Mouse (Mus musculus): ENCODE data around the gene Zc3h18.

The Zc3h18 gene

DNA sequence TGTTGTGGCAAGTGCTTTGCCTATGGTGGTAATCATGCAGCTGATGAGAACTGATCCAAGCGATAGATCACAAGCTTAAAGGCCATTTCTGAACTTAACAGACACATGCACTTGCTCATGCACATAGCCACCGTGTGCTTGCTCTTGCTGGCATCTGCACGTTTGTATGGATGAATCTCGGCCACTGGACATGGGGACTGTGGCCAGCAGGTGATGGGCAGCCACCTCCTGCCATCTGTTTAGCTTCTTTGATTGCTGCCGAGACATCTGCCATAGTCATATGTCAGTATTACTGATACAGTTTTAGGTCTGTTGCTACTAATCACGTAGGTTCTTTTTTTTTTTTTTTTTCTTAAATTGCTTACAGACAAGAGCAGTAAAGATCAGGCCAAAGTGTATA, 18.9 kb downstream of the Zc3h18 start:
- no peak for DNase-seq (ENCODE audit: low spot score)

DNA sequence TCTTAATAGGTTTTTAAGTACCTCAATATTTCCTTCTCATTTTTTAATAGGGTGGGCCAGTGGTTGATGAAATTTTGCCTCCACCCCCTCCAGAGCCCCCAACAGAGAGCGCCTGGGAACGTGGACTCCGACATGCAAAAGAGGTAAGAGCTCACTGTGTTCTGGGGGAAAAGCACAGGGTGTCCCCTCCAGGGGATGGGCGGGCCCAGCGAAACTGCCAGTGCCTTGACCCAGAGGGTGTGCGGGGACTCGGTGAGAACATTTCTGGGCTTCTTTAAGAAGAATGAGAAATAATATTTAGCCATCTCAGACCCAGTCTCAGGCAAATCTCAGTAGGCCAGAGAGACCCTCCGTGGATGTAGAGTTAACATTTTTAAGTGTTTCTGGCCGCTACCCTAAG, 21.8 kb downstream of the Zc3h18 start:
- no peak for DNase-seq (ENCODE audit: low spot score)

DNA sequence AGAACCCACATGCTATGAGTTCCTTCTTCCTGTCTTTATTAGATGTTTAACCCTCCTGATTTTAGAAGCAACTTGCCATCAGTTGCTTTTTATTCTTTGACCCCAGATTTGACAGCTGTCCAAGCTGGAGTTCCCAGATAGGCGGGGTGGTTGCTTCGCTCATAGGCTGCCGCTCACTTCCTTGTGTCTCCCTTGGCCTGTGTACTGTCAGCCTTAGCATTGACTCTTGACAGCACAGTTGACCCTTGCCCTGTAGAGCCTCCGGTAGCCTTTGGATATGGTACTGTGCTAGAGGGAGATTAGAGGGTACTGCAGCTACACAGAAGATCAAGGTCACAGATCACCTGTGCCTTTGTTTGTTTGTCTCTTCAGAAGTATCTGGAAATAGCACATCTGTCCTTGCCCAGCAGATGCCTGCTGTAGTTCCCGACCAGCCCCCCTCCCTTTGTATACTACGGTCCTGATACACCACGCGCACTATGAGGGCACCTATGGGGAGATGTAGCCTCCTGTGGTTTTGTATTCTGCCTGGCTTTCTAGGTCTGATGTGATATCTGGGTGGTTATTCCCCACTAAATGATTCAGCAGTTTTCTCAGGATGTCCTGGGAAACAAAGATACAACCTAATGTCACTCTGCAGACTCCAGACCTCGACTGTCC, 28.9 kb downstream of the Zc3h18 start:
- no peak for DNase-seq (ENCODE audit: low spot score)

DNA sequence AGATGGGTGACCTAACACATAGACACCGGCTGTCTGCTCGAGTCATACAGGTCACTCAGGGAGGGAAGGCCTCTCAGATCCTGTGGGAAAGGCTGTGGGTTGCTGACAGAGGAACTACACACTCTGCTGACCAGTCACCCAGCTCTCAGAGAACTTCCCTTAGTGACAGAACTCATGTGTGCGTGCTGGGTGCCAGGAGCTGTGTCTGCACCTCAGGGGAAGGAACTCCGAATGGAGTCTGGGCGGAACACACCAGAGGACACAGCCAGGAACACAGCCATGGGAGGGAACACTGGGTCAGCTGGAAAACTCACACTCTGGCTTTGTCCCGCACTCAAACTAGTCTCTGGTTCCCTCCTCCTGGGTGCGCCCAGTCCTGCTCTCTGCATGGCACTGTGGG, 31.3 kb downstream of the Zc3h18 start:
- no peak for DNase-seq (ENCODE audit: low spot score)

DNA sequence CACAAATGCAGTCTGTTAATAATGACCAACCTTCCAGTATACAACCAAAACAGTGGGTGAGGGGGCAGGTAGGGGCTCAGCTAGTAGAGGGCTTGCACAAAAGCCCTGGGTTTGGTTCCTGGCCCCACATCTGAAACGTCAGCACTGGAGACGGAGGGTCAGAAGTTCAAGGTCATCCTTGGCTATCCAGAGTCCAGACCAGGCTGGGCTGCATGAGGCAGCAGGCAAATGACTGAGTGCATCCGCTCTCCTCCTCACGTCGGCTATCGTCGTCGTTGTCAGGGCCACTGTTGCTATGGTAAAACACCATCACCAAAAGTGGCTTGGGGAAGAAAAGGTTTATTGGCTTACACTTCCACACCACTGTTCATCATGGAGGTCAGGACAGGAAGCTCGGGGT, 37.9 kb downstream of the Zc3h18 start:
- DNase-seq (ENCODE audit: low spot score) = no peak

DNA sequence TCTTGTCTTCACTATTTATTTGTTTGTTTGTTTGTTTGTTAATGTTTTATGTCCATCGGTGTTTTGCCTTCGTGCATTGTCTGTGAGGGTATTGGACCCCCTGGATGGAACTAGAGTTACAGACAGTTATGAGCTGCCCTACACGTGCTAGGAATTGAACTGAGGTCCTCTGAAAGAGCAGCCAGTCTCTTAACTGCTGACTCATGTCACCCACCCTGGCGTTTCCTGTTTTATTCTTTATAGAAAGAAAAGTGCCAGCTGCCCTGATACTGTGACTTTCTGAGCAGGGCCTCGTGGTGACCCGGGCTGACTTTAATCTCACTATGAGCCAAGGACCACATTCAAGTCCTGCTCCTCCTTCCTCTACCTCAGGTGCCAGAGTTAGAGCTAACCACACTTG, 39.1 kb downstream of the Zc3h18 start:
- DNase-seq (ENCODE audit: low spot score) = no peak

DNA sequence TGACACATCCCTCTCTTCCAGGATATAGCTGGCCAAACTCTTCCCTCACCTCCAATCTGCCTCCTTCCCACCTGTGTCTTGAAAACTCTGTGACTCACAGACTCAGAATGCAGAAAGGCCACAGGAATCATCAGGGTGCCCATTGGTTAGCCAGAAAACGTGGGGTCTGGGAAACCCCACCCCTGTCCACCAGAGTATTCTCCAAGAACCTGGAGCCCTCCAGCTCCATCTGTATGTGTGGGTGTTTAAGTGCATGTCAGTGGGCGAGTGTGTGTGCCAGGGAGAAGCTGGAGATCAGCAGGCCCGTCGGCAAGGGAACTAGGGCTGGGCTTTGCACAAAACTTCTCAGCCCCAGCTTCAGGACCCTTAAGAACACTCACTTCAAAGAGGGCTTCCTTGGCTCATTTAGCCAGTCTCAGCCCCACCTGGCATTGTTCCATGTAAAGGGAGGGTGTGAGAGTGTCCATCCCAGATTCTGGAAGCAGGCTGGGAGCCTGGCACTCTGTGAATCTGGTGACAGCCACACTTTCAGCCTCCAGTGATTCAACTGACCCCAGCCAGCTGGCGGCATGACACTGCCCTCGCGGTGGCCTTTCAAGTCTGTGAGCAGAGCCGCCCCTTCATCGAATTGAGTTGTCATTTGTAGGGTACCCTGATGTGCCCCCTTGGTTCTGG, 43.6 kb downstream of the Zc3h18 start:
- DNase-seq (ENCODE audit: low spot score) = peak; percentile 9

DNA sequence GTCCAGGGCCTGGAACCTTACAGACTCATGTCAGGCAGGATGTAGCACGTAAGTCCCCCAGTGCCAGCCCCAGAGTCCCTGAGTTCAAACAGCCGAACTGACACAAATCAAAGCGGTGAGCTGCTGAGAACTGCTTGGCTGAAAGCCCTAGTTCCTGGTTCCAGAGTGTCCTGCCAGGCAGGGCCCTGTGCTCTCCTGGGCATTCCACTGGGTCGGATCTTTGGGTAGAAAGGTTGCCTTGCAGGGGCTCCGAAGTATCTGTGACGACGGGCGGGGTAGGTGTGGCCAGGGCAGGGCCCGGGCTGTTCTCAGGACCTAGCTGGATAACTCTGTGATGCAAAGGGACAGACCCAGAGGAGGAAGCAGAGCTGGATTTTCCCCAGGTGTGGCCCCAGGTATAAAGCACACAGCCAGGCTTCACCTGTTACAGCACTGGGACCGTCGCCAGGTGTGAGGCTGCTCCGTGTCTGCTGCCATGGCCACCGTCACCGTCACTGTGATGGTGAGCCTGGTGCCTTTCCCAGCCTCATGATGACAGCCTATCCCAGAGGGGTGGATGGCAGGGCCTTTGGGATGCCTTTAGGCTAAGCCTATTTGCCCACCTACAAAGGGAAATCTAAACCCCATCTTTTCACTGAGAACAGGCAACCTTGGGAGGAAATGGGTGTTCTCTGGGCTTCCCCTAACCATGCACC, 45.1 kb downstream of the Zc3h18 start, which contains the start of gene Il17c:
TSS of gene Il17c (plus strand) at position 645 of the 695 bp plus-strand sequence.
- DNase-seq (ENCODE audit: low spot score) = no peak

DNA sequence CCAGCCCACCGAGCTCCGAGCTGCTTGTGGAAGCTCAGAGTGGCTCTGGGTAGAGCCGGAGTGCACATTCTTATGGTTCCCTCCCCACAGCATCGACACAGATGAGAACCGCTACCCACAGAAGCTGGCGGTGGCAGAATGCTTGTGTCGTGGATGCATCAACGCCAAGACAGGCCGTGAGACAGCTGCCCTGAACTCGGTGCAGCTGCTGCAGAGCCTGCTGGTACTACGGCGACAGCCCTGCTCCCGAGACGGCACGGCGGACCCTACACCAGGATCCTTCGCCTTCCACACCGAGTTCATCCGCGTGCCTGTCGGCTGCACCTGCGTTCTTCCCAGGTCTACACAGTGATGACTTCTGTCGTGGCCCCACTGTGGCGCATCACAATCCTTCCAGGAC, 46.8 kb downstream of the Zc3h18 start:
- no peak for DNase-seq (ENCODE audit: low spot score)

DNA sequence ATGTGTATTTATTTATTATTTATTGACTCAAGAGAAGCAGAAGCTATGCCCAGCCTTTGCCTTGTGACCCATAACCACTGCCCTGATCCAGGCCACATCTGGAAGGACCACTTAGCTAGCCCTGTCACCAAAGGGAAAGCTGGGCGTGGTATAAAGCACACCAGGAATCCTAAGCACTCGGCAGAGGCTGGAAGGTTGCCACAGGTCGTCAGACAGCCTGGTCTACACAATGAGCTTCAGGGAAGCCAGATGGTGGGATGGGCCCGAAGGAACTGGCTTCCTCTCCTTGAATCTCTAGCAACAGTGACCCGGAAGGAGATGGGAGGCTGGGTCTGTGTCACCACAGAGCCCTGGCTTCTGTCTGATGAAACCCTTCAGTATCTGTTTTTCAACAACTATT, 47.2 kb downstream of the Zc3h18 start:
- DNase-seq (ENCODE audit: low spot score) = no peak

DNA sequence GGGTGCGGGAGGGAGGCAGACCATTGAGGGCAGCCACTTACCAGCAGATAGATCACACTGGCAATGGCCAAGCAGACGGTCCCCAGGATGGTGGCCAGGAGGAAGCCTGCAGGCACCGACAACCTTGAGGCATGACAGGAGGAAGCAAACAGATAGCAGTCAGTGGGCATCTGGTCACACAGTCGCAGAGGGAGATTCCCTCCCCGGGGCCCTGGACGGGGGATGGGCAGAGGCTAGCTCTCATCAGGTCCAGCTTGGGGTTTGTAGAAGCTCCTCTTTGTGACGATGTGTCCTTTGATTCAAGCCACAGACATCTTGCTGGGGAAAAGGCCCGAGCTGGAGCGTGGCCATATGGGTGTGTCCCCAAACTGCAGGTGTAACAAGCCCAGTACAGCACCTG, 49.7 kb downstream of the Zc3h18 start:
- no peak for DNase-seq (ENCODE audit: low spot score)

DNA sequence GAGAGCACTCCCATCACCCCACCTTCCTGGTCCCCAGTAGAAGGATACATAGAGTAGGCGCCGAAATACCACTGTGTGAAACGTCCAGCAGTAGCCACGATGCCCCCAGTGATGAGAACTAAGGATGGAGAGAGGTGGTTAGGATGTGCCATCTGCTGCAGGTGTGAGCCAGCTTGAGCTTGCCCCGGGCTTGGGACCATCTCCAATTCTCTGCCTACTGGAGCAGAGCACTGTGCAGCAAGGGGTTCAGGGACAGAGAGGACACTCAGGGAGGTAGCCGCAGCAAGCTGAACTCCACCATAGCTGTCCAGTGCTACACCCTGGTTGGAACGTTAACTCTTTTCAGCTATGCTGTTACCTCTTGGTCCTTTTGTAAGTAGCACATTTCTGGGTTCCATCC, 51.2 kb downstream of the Zc3h18 start:
- no peak for DNase-seq (ENCODE audit: low spot score)

DNA sequence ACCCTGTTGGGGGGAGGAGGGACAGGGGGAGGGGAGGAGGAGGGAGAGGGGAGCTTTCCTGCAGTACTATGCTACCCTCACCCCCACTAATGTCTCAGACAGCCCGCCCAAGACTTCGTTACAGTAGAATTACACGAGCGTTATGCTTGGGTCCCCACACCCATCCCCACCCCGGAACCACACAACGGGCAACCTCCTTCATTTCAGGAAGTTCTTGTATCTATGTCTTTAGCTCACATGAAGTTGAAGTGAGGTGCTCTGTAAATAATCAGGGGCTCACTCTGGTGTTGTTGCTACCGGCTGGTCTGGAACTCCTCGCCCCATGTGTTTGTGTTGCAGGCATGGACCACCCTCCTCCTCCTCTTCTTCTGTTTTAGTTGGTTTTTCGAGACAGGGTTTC, 51.8 kb downstream of the Zc3h18 start:
- DNase-seq (ENCODE audit: low spot score) = no peak

DNA sequence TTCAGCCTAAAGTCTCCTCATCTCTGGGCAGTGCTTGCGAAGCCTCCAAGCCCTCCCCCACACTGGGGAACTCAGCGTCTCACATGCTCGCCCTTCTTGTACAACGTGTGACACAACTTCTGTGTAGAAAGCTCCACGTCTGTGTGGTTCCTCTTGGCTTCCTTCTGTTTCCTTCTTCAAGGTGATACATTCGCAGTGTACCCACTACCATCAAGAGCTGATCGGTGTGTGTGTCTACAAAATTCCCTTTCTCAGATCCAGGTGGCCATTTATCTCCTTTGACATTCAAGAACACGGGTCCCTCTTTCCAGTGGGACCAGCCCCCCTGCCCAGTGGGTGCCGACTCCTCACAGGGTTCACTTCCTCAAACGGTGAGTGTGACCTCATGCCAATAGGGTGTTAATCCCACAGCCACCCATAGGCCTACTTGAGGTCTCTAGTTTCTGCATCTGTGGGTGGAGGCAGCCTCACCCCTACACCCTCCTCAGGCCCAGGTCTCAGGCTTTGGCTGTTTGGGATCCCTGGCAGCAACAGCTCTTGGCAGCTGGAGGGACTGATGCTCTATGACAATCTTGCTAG, 53.7 kb downstream of the Zc3h18 start:
- DNase-seq (ENCODE audit: low spot score) = no peak

DNA sequence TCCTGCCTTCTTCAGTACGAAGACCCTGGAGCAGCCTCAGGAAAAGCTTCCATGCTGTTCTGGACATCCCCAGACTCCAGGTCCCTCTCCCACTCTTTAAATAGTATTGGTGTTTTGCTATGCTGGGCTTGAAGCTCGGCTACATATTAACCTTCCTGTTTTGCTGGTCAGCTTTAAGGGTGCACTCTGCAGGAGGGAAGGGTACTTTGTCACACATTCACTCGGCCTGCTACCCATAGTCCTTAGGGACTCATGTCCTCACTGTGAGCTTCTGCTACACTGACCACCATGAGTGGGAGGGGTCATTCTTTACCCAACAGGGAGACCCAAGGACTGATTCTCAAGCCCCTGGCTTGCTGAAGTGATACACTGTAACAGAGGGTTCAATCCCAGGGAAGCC, 54.2 kb downstream of the Zc3h18 start:
- DNase-seq (ENCODE audit: low spot score) = no peak

DNA sequence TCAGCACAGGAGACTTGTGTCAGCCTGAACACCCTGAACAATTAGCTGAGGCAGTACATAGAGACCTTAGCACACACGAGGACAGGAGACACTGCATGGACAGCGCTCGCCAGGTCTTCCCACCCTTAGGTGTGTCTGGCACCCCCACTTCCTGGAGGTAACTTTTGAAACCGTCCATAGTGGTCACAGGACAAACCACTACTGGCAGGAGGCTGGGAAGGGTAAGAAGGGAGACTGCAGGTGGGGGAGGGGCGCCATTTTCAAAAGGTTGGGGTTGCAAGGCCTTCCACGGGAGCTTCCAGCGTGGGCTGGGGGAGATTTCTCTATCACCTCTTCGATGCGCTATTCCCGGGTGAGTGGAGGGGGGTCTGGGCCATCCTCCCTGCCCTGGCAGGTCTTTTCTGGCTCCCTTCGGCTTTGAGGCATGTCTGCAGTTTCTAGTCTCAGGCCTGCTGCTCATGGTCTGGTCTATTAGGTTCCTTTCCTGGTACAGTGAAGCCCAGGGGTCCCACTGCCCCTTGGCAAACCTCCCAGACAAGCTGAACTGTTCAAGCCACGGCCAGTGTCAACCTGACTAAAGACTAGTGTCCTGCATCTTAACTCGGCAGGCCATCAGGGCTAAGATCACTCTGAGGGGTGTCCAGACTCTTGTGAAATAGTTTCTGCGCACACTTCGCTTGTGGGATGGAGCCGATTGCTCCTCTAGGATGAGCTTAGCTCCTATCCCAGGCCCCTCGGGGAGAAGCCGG, 55.5 kb downstream of the Zc3h18 start:
- DNase-seq (ENCODE audit: low spot score) = no peak

DNA sequence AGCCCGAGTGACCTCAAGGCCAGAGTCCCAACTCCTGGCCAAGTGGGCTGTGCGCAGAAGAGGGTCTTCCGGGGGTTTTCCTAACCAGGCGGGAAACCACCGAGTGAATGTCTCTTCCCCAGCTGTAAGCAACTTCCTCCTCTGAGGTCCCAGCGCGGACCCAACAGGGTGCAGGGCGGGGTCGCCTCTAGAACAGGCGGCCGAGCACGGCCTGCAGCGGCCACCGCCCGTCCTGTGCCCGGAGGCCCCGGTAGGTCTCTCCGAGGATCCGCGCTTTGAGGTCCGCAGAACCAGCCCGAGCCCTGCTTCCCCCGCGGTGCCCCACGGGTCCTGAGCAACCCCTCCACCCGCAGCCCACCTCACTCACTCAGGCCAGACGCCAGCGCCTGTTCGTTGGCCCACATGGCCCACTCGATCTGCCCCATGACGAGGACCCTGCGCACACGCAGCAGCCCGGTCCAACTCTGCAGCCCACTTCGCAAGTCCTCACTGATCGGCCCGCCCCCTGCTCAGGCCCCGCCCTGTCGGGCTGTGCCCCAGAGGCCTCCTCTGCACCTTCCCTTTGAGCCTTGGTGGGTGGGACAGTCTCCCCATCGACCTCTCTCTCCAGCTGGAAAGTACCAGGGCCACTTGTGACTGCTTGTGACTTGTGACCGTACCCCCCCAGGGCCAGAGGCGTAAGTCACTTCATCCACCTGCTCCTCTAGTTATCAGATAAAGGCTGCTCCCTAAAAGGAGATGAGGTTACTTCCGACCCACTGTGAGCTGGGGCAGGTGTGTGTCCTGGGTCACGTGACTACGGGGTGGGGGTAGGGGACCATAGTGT, 56.2 kb downstream of the Zc3h18 start, which contains the start of gene Cyba:
TSS of gene Cyba (minus strand) at position 488 of the 826 bp plus-strand sequence.
- no peak for DNase-seq (ENCODE audit: low spot score)

DNA sequence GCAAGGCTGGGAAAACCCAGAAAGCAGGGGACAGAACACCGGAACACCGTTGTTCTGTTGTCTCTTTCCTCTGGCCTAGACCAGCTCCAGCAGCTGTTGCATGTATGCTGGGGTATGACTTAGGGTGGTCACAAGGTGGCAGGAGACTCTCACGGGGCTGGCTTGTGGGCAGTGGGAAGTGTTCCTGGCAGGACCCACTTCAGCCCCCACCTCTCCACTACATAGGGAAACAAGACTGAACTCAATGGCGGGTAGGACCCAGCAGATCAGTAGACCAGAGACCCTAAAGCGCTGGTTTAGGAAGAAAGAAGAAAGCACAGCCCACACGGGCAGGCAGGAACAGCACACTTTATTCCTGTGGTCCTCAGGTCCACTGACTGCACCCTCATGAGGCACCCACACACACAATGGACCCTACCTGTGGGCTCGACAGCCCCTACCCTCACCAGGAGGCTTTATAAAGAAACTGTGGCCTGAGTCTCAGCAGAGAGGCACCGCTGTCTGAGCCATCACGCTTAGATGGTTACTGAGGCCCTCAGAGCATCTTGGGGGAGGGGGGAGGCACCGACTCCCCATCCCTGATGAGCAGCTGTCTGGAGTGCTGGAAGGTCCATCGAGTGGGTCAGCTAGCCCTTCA, 57.0 kb downstream of the Zc3h18 start:
- DNase-seq (ENCODE audit: low spot score) = no peak

DNA sequence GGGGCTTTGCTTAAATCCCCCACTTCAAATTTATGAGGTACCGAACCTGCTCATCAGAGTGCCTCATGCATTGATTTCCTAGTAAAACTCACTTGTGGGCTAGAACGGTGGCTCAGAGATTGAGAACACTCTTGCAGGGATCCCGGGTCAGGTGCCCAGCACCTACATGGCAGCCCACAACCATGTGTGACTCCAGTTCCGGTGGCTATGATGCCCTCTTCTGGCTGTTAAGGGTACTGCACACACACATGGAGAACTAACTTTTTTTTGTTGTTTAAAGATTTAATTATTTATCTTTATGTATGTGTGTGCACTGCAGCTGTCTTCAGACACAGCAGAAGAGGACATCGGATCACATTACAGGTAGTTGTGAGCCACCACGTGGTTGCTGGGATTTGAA, 59.0 kb downstream of the Zc3h18 start:
- DNase-seq (ENCODE audit: low spot score) = no peak

DNA sequence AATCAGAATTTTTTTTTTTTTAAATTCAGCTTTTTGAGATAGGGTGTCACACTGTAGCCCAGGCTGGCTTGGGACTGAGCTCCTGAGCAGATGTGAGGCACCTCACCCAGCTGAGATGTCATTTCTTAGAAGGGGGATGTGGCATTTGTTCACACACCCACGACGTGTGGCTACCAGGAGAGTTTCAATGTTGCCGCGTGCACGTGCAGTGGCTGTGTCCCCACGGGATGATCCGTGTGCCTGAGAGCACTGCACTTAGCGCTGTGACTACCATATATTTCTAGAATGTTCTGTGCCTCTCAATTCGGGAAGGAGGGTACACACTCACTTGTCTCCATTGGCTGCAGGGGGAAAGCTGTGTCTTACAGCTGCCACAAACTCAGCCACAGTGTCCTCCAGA, 59.7 kb downstream of the Zc3h18 start:
- no peak for DNase-seq (ENCODE audit: low spot score)

DNA sequence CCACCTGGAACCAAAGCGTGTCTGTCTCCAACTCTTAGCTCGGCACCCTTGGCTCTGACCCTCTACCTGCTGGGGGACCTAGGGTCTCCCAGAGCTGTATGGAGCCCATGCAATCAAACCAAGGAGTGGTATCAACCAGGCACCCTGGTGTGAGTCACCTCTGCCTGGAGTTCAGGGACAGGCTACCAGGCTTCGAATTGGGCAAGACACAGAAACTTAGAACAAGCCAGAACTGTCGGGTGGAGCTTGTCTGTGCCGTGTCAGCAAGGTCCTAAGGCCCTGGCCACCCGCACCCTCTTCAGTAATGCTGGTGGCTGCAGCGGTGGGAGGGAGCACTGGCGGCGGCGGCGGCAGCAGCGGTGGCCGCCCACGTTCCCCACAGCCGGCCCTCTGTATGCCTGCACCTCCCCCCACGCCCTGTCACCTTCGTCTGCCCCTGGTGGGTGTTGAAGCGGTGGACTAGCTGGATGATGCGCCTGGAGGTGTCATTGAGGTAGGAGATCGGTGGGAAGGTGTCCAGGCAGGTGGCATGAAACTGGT, 60.2 kb downstream of the Zc3h18 start:
- DNase-seq (ENCODE audit: low spot score) = no peak

All from adipocyte (in vitro differentiated cells).